Mouse (Mus musculus): ENCODE data around the gene Asb3.
"Not testable (repeated sequence)": the region's sequence is repeated elsewhere in the genome, so short reads cannot be mapped to it uniquely, and the experiment has no call there.

Gene Asb3

GRCm38 (mm10) chr11:31000028-31000427 is 114.8 kb downstream of the Asb3 start:
- DNase-seq (ENCODE audit: low read depth in 2 of 2, low spot score in 2 of 2) = no peak

DNA sequence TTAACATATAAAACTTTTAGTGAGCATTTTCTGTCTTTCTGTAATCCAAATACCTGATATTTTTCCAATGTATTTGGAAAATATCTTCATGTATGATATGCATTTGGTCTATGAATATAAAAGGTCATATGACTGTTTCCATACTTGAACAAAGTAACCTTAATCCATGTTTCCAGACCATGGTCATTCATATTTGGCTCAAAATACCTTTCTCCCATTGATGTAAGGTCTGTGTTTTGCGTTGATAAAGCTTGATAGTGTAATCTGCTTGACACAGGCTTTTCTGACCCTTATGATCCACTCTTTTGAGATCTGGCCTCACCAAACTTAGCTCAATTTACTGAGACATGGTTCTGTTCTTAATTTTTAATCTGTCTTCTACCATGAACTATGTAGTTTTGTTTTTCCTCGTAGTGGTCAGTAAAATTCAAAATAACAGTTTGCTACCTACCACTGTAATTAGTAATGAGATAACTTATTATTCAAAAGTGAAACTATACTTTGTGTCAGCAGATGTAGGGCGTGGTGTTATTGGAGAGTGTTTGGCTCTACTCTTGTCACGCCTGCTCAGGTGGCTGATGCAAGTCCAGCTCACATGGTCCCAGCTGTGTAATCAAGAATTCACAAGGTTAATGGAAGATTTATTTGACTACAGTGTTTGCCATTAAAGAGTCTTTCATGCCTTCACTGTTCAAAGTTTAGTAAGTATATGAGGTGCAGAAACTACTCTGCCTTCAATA is 116.1 kb downstream of the Asb3 start:
- no peak for DNase-seq (ENCODE audit: low read depth in 2 of 2, low spot score in 2 of 2)

GRCm38 (mm10) chr11:31009668-31010067 is 124.5 kb downstream of the Asb3 start:
- DNase-seq (ENCODE audit: low read depth in 2 of 2, low spot score in 2 of 2) = not testable (repeated sequence)

GRCm38 (mm10) chr11:31017466-31017865 is 132.2 kb downstream of the Asb3 start:
- DNase-seq (ENCODE audit: low read depth in 2 of 2, low spot score in 2 of 2) = not testable (repeated sequence)

DNA sequence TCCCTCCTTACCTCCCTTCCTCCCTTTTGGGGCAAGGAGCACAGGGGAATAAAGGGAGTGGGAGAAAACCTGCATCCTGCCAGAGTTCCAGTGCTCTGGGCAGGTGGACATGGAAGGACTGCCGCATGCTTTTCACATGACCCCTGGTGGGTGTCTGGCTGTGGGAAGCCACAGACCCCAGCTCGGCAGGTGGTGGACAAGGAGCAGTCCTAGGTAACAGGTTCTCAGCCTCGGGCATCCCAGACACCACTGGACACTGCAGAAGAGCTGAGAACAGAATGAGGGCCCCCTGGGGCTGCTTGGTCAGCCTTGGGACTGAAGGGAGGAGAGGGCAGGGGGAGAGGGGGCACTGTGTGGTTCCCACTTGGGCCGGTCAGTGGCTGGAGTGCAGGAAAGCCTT is 149.7 kb downstream of the Asb3 start:
- DNase-seq (ENCODE audit: low read depth in 2 of 2, low spot score in 2 of 2) = no peak

GRCm38 (mm10) chr11:31089973-31090372 is 204.8 kb downstream of the Asb3 start:
- DNase-seq (ENCODE audit: low read depth in 2 of 2, low spot score in 2 of 2) = no peak

DNA sequence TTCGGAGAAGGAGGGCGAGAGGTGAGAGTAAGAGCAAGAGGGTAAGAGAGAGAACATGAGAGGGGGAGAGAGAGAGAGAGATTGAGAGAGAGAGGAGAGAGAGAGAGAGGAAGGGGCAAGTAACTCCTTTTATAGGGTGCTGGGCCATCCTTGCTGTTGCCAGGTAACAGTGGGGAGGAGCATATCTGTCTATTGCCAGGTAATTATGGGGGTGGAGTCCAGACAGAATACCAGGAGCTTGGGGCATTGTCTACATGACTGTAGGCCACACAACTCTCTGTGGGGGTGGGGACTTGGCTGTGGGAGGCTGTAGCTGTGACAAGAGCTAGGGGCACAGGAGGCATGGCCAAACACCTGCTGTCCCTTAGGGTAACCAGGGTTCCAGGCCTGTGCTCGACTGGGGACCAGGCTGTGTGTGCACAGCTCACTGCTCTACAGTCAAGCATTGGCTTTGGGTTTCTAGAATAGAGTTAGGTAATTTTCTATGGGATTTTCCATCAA is 205.3 kb downstream of the Asb3 start:
- DNase-seq (ENCODE audit: low read depth in 2 of 2, low spot score in 2 of 2) = no peak

DNA sequence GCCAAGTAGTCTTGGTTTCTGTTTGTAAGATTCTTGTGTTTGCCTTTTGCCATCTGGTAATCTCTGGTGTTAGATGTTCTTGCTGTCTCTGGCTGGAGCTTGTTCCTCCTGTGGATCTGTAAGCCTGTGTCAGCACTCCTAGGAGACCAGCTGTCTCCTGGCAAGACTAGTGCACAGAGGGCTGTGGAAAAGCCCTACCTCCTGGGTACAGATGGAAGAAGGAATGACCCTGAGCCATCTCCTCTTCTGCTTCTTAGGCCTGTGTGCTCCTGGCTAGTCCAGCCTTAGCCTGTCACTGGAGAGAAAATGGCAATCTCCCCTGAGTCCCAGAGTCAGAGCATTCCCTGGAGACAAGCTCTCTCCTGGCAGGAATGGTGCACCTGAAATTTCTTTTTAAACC is 214.3 kb downstream of the Asb3 start:
- DNase-seq (ENCODE audit: low read depth in 2 of 2, low spot score in 2 of 2) = not testable (repeated sequence)

GRCm38 (mm10) chr11:31102188-31102587 is 217.0 kb downstream of the Asb3 start:
- DNase-seq (ENCODE audit: low read depth in 2 of 2, low spot score in 2 of 2) = no peak

DNA sequence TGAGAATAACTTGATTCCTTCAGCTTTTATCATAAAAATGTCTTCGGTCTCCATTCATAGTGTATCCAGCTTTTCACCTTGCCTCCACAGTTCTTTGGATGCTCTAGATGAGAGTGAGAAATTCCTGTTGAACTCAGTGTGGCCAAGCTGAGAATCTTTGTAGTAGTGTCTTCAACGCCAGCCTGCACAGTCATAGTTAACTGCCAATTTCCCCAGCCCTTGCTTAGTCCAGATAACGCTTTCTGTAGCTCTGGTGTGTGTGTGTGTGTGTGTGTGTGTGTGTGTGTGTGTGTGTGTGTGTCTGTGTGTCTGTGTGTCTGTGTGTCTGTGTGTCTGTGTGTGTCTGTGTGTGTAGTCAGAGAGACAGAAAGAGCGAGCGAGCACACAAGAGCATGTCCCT is 220.1 kb downstream of the Asb3 start:
- DNase-seq (ENCODE audit: low read depth in 2 of 2, low spot score in 2 of 2) = no peak

- DNase-seq (ENCODE audit: low read depth in 2 of 2, low spot score in 2 of 2) = not testable (repeated sequence)
Measured at GRCm38 (mm10) chr11:31126964-31127363, 241.7 kb downstream of the Asb3 start.

- not testable (repeated sequence) for DNase-seq (ENCODE audit: low read depth in 2 of 2, low spot score in 2 of 2)
Measured at GRCm38 (mm10) chr11:31133726-31134125, 248.5 kb downstream of the Asb3 start.

DNA sequence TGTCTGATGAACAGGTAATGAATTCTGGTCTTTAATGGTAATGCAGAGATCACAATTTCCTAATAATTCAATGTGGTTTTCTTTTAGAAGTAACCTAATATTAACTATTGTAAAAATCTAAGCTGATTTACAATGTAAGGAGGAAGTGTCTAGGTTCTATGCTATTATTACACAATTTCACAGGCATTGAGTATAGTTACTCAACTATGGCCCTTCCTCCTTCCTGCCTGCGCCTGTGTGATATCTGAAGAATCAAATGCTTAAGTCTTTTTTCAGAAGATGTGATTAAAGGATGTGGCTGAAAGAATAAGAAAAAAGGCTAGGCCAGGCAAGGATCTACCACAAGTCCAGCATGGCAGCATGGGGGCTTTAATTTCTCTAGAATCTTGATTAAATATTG is 249.6 kb downstream of the Asb3 start:
- DNase-seq (ENCODE audit: low read depth in 2 of 2, low spot score in 2 of 2) = not testable (repeated sequence)

DNA sequence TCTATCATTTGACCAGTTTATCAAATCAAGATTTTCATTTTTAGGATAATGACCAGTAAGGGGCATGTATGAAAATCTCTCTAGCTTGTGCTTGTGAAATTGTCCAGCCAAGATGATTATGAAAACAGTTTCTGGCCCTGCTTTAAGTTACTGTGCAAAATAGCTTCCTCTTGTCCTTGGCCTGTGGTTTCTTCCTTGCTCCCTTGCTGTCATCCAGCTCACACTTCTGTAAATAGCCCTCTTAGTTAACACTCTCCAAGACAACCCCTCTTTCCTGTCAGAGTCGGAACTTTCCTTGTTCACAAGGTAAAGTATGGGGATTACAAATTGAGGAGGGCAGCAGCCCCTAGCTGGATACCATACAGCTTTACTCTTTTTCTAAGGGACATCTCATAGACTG is 253.2 kb downstream of the Asb3 start:
- not testable (repeated sequence) for DNase-seq (ENCODE audit: low read depth in 2 of 2, low spot score in 2 of 2)

All from CD8-positive naive resting alpha-beta T cell, adult 2 months (primary cell).